Mouse (Mus musculus) E14TG2a.4 (cell line): ENCODE data around the gene Nsdhl.

Experiments used
- H3K27me3 ChIP-seq: 2 replicates; pipeline ENCODE4 v1.6.1; 2014; ENCODE audit warnings: low read length, control low read depth; ENCODE audit not compliant: insufficient read depth
- H3K36me3 ChIP-seq: 2 replicates; pipeline ENCODE4 v1.6.1; 2014; ENCODE audit warnings: low read length, control low read depth; ENCODE audit not compliant: insufficient read depth
- H3K4me1 ChIP-seq: replicated peaks from 2 replicates; pipeline ENCODE4 v1.6.1; 2014; ENCODE audit warnings: low read depth, low read length, control low read depth
- H3K4me3 ChIP-seq: replicated peaks from 2 replicates; pipeline ENCODE4 v1.5.1; 2014; ENCODE audit warnings: mild to moderate bottlenecking, low read length
- H3K9me3 ChIP-seq: 2 replicates; pipeline ENCODE4 v1.6.1; 2014; ENCODE audit warnings: low read length, control low read depth
- CTCF ChIP-seq: conservative IDR thresholded peaks from 2 replicates; pipeline ENCODE4 v1.5.1; 2014; ENCODE audit warnings: low read length
- NANOG ChIP-seq: IDR thresholded peaks from 2 replicates; pipeline ENCODE4 v1.6.1; 2014; ENCODE audit warnings: borderline replicate concordance, low read length, mixed read lengths
- POU5F1 ChIP-seq: IDR thresholded peaks from 2 replicates; pipeline ENCODE4 v1.6.1; 2014; ENCODE audit warnings: low read length, borderline replicate concordance

Nsdhl gene

DNA sequence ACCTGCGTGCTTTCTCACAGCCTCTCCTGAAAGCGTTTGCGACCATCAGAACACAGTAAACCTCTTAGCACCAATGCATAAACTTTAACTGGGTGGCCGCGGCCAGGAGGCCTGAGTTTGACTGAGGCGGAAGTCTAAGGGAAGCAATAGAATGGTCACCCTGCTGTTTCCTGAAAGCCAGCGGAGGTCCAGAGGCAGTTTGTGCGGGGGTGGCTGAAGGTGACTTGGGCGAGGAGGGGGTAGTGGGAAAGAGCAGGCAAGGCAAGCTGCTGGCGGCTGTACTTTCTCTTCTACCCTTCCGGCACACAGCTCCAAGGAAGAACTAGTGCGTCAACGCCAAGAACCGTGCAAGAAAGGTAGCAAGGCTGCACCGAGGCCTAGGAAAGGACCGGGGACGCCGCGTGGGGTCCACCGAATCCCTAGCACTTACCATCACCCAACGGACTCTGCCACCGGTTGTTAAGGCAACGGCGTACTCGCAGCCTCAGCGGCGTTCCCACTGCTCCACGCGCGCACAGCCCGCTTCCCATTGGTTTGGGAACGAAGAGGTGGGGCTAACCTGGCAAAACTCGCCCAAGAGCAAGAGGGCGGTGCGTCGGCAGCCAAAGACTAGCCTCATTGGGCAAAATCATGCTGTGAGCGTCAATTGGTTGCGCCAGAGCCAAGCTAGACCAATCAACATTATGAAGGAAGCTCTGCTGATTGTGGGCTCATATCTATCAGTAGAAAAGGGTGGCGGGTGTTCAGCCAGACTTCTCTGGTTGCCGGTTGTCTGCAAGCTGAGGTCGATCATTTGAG lies at the start of gene Nsdhl, which contains the start of gene Cetn2:
Nsdhl (plus strand) TSS at position 674 of the 798 bp plus-strand sequence.
Cetn2 (minus strand) TSS at position 528 of the 798 bp plus-strand sequence.
- Histone ChIP-seq H3K4me1 (no peaks in the 10 kb centered on the region; the same call in 1 of the 2 replicates), H3K36me3 (peaks cover 31% of the 10 kb centered on the region), H3K27me3 (no peaks in the 10 kb centered on the region), H3K9me3 (no peaks in the 10 kb centered on the region), H3K4me3 (peak within 1 kb of the TSS; percentile 85)
- TF ChIP-seq POU5F1 (no peak), CTCF (no peak), NANOG (no peak)

DNA sequence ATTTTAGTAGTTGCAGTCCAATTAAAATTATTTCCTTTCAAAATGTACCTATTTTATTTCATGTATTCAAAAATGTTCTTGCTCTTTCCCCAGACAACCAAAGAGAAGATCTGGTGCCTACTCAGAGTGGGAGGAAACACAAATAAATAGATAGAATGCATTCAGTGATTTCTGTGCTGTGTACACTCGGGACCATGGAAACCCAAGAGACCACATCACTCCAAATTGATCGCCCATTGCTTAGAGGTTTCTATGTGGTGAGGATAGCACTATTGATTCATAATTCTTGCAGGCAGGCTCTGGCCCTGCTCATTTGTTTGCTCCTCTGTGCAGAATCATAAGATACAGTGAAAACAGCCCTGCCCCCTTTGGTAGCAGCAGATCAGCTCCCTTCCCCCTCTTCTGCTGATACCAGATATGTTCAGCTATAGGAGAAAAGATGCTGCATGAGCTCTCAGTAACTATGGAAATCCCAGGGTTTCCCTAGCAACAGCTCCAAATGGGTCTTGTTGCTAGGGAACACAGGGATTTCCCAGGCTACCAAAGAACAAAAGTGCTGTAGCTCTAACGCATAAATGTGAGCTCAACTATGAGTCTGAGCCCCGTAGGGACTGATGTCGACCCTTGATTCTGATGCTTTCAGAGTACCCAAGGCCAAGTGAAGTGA lies 22.8 kb upstream of the Nsdhl start:
- no peaks in the 10 kb centered on the region for H3K27me3 ChIP-seq
- no peaks in the 10 kb centered on the region for H3K36me3 ChIP-seq
- peaks cover 17% of the 10 kb centered on the region; the same call in 1 of the 2 replicates for H3K9me3 ChIP-seq
- no peaks in the 10 kb centered on the region for H3K4me1 ChIP-seq
- TF ChIP-seq NANOG (no peak), CTCF (no peak), POU5F1 (no peak)
- H3K4me3 ChIP-seq: no peak overlapping the region

DNA sequence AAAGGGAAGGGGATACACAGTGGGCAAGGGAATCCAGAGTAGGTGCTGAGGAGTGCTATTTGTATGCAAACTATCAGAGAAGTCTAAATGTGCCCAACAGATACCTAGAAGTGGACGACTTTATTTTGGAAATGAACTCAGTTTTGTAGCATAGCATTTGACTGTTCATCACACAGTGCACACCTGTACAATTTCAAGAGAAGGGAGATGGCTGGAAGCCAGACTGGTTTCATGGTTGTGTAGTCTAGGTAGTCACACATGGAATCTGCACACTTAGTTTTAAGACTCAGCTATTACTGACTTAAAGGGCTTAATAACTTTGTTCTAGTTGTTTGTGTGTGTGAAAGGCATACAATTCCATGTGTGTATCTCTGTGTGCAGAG lies 22.3 kb upstream of the Nsdhl start:
- H3K36me3 ChIP-seq: no peaks in the 10 kb centered on the region
- TF ChIP-seq NANOG (no peak), POU5F1 (no peak), CTCF (no peak)
- peaks cover 17% of the 10 kb centered on the region; the same call in 1 of the 2 replicates for H3K9me3 ChIP-seq
- no peaks in the 10 kb centered on the region for H3K27me3 ChIP-seq
- H3K4me3 ChIP-seq: no peak overlapping the region
- no peaks in the 10 kb centered on the region for H3K4me1 ChIP-seq

DNA sequence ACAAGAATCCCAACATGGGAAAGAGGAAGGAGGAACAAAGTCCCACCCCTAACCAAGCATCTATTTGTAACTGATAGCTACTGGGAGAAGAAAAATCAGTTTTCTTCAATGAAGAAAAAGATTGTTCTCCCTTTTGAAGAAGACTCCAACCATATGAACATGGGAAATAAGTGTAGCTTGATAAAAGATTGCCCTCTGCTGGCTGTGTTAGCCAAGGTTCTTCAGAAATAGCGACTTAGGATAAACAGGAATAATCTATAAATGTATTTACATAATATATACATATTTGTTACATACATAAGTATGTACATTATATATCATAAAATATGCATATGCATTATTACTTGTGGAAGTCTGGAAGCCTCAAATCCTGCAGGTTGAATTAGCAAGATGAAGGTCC lies 15.8 kb upstream of the Nsdhl start:
- Histone ChIP-seq H3K27me3 (no peaks in the 10 kb centered on the region), H3K9me3 (peaks cover 7% of the 10 kb centered on the region; the same call in 1 of the 2 replicates), H3K36me3 (no peaks in the 10 kb centered on the region), H3K4me1 (no peaks in the 10 kb centered on the region), H3K4me3 (no peak overlapping the region)
- TF ChIP-seq NANOG (no peak), POU5F1 (no peak), CTCF (no peak)

- Histone ChIP-seq H3K4me1 (no peaks in the 10 kb centered on the region), H3K27me3 (no peaks in the 10 kb centered on the region), H3K36me3 (no peaks in the 10 kb centered on the region), H3K4me3 (no peak overlapping the region), H3K9me3 (no peaks in the 10 kb centered on the region)
- TF ChIP-seq NANOG (no peak), CTCF (no peak), POU5F1 (no peak)
Measured at GRCm38 (mm10) chrX:72907619-72908403, 10.5 kb upstream of the Nsdhl start.

- H3K36me3 ChIP-seq: no peaks in the 10 kb centered on the region
Measured at GRCm38 (mm10) chrX:72908404-72908741, 10.0 kb upstream of the Nsdhl start.

DNA sequence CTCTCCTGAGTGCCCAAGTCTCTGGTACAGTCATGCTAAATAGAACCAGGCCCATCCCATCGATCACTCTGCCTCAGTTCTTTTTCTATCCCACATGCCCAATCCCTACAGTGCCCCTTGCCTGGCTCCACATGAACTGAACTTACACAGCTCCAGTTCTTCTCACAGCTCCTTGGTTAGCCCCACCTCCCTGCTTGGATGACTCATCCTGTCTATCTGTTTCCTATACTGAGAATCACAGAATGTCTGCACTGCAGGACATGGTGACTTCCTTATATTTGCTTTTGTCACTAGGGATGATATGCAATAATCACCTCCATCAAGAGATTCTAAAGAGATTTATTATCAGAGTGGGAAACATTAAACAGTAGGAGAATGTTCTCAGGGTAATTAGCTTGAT lies 6.7 kb upstream of the Nsdhl start:
- TF ChIP-seq CTCF (no peak), POU5F1 (no peak), NANOG (no peak)
- Histone ChIP-seq H3K36me3 (peaks cover 13% of the 10 kb centered on the region), H3K4me3 (no peak overlapping the region), H3K27me3 (no peaks in the 10 kb centered on the region), H3K9me3 (no peaks in the 10 kb centered on the region), H3K4me1 (no peaks in the 10 kb centered on the region)

More at GRCm38 (mm10) chrX:72908404-72908741, 10.0 kb upstream of the Nsdhl start:
- Histone ChIP-seq H3K27me3 (no peaks in the 10 kb centered on the region), H3K9me3 (no peaks in the 10 kb centered on the region), H3K4me3 (no peak overlapping the region), H3K4me1 (no peaks in the 10 kb centered on the region)
- TF ChIP-seq CTCF (peak; percentile 14; the same call in 1 of the 2 replicates), NANOG (no peak)

- Histone ChIP-seq H3K4me3 (peak overlapping the region; percentile 85), H3K4me1 (no peaks in the 10 kb centered on the region; the same call in 1 of the 2 replicates), H3K27me3 (no peaks in the 10 kb centered on the region), H3K36me3 (peaks cover 30% of the 10 kb centered on the region), H3K9me3 (no peaks in the 10 kb centered on the region)
- TF ChIP-seq NANOG (no peak), POU5F1 (no peak), CTCF (no peak)
Measured at GRCm38 (mm10) chrX:72918682-72919059, 314 bp downstream of the Nsdhl start.
